Mouse (Mus musculus): Measurements from ENCODE around the gene Txndc2.

- TF ChIP-seq GATA1 (IDR thresholded peaks at IDR 0.05; ENCODE audit: borderline replicate concordance, low read length) (no peak), CTCF (IDR thresholded peaks at IDR 0.05; ENCODE audit: low read depth, low read length) (no peak), POLR2AphosphoS5 (IDR thresholded peaks at IDR 0.05; ENCODE audit: insufficient replicate concordance, low read depth, low read length) (no peak), TAL1 (conservative IDR thresholded peaks at IDR 0.05; ENCODE audit: low read depth, low read length) (no peak), GATA2 (IDR thresholded peaks at IDR 0.05; ENCODE audit: borderline replicate concordance, low read depth, low read length) (no peak)
Observed at GRCm38 (mm10) chr17:65611721-65612120, 30.2 kb downstream of the Txndc2 start.

Data from G1E (cell line).